Mouse (Mus musculus) midbrain, embryonic 14.5 days (tissue): ENCODE measurements around the gene 1110002E22Rik. TPM values are rescaled to one million over a fixed set of nuclear protein-coding genes. Genes with fewer than 3 reads are reported as not detected.
A peak's percentile ranks its signal among the peaks of the same experiment; 100 is the strongest.

Experiments
- ATAC-seq: fragments of 200-750 bp; cut with Nextera tagmentation; 2 replicates; pipeline ENCODE4 v1.8.0; 2017; ENCODE audit warnings: moderate number of reproducible peaks, moderate library complexity; ENCODE audit not compliant: low FRiP score, low TSS enrichment
- DNase-seq: peaks from one replicate; pipeline ENCODE4 v3.0.0-alpha.2; 2015
- H3K27ac ChIP-seq: fragments of 300-500 bp; sonication (generic); replicated peaks from 2 replicates; pipeline ENCODE4 v1.5.1; 2014; ENCODE audit warnings: mild to moderate bottlenecking, low read depth, low read length, moderate library complexity
- H3K27me3 ChIP-seq: fragments of 300-500 bp; sonication (generic); 2 replicates; pipeline ENCODE4 v1.6.1; 2014; ENCODE audit warnings: low read length, control low read depth, mixed read lengths; ENCODE audit not compliant: control insufficient read depth, insufficient read depth
- H3K36me3 ChIP-seq: fragments of 300-500 bp; sonication (generic); 2 replicates; pipeline ENCODE4 v1.6.1; 2014; ENCODE audit warnings: low read length, control low read depth; ENCODE audit not compliant: control insufficient read depth, insufficient read depth
- H3K4me1 ChIP-seq: fragments of 300-500 bp; sonication (generic); 2 replicates; pipeline ENCODE4 v1.6.1; 2014; ENCODE audit warnings: mild to moderate bottlenecking, antibody characterized with exemption, low read length, control low read depth; ENCODE audit not compliant: control insufficient read depth, insufficient read depth
- H3K4me2 ChIP-seq: fragments of 300-500 bp; sonication (generic); 2 replicates; pipeline ENCODE4 v1.6.1; 2014; ENCODE audit warnings: mild to moderate bottlenecking, low read length, moderate library complexity
- H3K4me3 ChIP-seq: fragments of 300-500 bp; sonication (generic); replicated peaks from 2 replicates; pipeline ENCODE4 v1.5.1; 2014; ENCODE audit warnings: low read depth, low read length
- H3K9ac ChIP-seq: fragments of 300-500 bp; sonication (generic); replicated peaks from 2 replicates; pipeline ENCODE4 v1.6.1; 2014; ENCODE audit warnings: mild to moderate bottlenecking, low read length, moderate library complexity
- H3K9me3 ChIP-seq: fragments of 300-500 bp; sonication (generic); 2 replicates; pipeline ENCODE4 v1.6.1; 2016; ENCODE audit warnings: low read length, control low read depth, mixed read lengths; ENCODE audit not compliant: control insufficient read depth
- WGBS: fragments of 180-500 bp; shearing (Covaris S2); extraction: QIAGEN DNeasy Blood & Tissue Kit; methylation state at CpG from one replicate; pipeline ENCODE4 v1.1.7; 2014; 5-methylcytosine and 5-hydroxymethylcytosine counted together
- polyA plus RNA-seq: library from polyadenylated mRNA; unstranded; fragments of >200 nt; fragmentation: Nextera tagmentation; extraction: Ambion mirVana; gene quantifications from 2 replicates; pipeline ENCODE4 v1.2.1, GENCODE M21; 2014

The 1110002E22Rik gene
- polyA plus RNA-seq, 1 experiment from 2014 or later = 0.18 TPM

DNA sequence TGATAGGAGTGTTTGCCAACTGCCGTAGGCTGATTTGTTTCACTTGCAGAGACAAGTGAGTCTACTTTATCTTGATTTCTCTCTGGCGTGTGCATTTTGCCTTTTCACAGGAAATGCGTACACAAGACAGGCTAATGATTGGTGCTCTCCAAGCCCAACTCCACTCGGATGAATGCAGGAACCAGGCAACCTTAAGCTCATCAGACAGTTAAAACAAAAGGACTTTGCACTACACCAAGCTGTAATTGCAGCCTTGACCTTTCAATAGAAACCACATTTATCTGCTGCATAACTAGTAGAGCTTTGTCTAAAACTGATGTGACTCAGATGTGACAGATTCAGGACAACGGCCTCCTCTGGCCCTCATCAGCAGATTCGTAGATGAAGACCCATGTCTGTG is 30.9 kb upstream of the 1110002E22Rik start:
- H3K27me3 ChIP-seq = no peaks in the 10 kb centered on the region
- H3K4me1 ChIP-seq = no peaks in the 10 kb centered on the region
- no peak overlapping the region for H3K27ac ChIP-seq
- H3K4me2 ChIP-seq = no peak overlapping the region
- no peaks in the 10 kb centered on the region for H3K36me3 ChIP-seq
- DNase-seq (no peak), ATAC-seq (no peak)
- WGBS = 92% methylated on average over 6 of the region's 6 CpGs
- H3K4me3 ChIP-seq = no peak overlapping the region
- no peaks in the 10 kb centered on the region for H3K9me3 ChIP-seq
- H3K9ac ChIP-seq = no peak overlapping the region

DNA sequence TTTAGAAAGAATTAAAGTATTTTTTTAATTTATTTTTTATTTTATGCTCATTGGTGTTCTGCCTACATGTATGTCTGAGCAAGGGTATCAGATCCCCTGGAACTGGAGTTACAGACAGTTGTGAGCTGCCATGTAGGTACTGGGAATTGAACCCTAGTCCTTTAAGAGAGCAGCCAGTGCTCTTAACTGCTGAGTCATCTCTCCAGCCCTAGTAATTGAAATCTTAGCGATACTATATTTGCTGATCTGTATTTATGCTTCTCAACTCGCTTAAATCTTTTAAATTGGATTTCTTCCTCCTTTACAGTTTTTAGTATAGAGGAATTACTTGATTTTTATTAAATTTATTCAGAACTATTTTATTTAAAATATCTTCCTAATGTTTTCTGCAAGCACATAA is 23.9 kb upstream of the 1110002E22Rik start:
- no peak for ATAC-seq
- WGBS = 77% methylated on average over 2 of the region's 2 CpGs
- no peaks in the 10 kb centered on the region for H3K4me1 ChIP-seq

DNA sequence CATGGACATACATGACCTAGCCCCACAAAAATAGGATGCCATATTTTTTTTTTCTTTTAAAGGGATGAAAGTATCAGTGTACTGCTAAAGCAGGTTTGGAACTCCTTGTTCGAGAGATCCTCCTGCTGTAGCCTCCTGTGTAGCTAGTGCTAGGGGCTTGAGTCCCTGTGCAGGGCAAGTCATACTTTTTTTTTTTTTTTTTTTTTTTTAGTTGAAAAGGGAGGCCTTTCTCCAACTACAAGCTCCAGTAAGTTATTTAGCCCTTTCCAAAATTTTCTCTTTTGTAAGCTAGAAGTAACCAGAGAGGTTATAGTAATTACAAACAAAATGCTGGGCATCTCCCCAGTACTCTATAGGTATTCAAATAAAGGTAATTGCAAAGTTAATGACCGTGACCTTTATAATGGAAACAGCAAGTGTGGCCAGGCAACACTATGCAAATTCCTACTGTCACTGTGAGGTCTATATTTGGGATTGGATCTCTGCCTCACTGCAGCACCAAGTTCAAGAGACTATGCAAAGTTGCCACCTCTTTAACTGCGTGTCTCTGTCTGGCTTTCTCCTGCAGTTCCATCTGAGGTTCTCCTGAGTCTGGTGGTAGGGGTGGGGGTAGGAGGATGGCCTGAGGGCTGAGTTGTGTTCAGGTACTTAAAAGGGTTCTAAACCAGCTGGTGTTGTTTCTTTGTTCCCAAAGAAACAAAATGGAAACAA is 23.1 kb upstream of the 1110002E22Rik start:
- DNase-seq = no peak
- Histone ChIP-seq H3K9me3 (no peaks in the 10 kb centered on the region), H3K9ac (no peak overlapping the region), H3K36me3 (no peaks in the 10 kb centered on the region), H3K4me2 (no peak overlapping the region), H3K4me3 (no peak overlapping the region), H3K27me3 (no peaks in the 10 kb centered on the region), H3K4me1 (no peaks in the 10 kb centered on the region), H3K27ac (no peak overlapping the region)
- 50% methylated on average over 3 of the region's 3 CpGs for WGBS
- peak; percentile 27; the same call in 1 of the 2 replicates for ATAC-seq

More for the DNA sequence above, 23.9 kb upstream of the 1110002E22Rik start:
- no peak for DNase-seq
- Histone ChIP-seq H3K4me2 (no peak overlapping the region), H3K4me3 (no peak overlapping the region), H3K36me3 (no peaks in the 10 kb centered on the region), H3K9me3 (no peaks in the 10 kb centered on the region), H3K27me3 (no peaks in the 10 kb centered on the region), H3K27ac (no peak overlapping the region), H3K9ac (no peak overlapping the region)

DNA sequence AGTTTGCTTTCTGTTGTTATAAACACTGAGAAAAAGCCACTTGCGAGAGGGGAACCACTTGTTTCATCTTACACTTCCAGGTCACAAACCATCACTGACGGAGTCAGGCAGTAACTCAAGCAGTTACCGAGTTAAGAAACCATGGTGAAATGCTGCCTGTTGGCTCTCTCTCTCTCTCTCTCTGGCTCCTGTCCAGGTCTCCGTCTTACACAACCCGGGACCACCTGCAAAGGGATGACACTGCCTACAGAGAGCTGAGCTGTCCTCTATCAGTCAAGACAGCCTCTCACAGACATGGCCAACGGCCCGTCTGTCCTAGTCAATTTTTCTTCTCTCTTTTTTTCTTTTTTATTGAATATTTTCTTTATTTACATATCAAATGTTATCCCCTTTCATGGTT is 21.5 kb upstream of the 1110002E22Rik start:
- H3K27ac ChIP-seq = no peak overlapping the region
- 82% methylated on average over 7 of the region's 7 CpGs for WGBS
- no peak overlapping the region for H3K4me3 ChIP-seq
- H3K4me2 ChIP-seq = no peak overlapping the region
- H3K4me1 ChIP-seq = no peaks in the 10 kb centered on the region
- DNase-seq (no peak), ATAC-seq (no peak)
- no peaks in the 10 kb centered on the region for H3K9me3 ChIP-seq
- H3K9ac ChIP-seq = no peak overlapping the region
- H3K27me3 ChIP-seq = no peaks in the 10 kb centered on the region
- no peaks in the 10 kb centered on the region for H3K36me3 ChIP-seq

DNA sequence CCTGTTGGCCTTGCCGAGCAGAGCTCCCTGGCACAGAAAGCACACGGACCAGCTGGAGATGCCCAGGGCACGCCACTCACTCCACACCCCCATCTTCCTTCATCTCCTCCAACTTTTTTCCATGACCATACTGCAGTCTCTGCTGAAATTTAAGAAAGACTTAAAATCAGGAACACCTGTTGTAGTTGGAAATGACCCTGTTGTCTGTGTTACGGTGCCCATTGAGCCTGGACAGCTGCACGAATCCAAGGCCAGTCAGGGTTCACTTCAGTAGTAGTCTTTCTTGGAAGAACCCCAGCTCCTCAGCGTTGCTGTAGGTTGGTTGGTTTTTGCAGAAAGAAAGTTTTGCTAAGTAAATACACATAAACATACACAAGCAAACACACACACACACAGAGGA is 15.3 kb upstream of the 1110002E22Rik start:
- H3K4me2 ChIP-seq = no peak overlapping the region
- H3K27me3 ChIP-seq = no peaks in the 10 kb centered on the region
- H3K9me3 ChIP-seq = no peaks in the 10 kb centered on the region
- H3K4me1 ChIP-seq = no peaks in the 10 kb centered on the region
- no peak overlapping the region for H3K9ac ChIP-seq
- no peaks in the 10 kb centered on the region for H3K36me3 ChIP-seq
- no peak overlapping the region for H3K4me3 ChIP-seq
- no peak for DNase-seq
- no peak overlapping the region for H3K27ac ChIP-seq
- WGBS = 94% methylated on average over 6 of the region's 6 CpGs
- no peak for ATAC-seq

DNA sequence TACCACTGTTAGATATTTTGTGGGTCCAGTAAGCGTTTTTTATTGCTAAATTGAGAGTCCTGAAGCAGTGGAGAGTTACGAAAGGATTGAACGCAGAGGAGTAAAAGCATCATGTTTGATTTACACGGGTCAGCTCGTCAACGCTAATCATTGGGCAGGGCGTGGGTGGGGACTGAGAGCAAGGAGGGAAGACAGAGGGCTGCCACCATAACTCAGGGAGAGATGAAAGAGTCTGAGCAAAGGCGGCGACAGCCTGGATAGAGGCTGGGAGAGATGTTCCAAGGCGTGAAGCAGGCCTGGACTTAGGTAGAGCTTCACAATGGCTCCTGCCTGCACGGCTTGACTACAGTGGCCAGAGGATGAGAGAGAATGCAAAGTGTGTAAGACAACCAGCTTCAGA is 14.1 kb upstream of the 1110002E22Rik start:
- Histone ChIP-seq H3K4me1 (no peaks in the 10 kb centered on the region), H3K27ac (no peak overlapping the region), H3K4me3 (no peak overlapping the region)

DNA sequence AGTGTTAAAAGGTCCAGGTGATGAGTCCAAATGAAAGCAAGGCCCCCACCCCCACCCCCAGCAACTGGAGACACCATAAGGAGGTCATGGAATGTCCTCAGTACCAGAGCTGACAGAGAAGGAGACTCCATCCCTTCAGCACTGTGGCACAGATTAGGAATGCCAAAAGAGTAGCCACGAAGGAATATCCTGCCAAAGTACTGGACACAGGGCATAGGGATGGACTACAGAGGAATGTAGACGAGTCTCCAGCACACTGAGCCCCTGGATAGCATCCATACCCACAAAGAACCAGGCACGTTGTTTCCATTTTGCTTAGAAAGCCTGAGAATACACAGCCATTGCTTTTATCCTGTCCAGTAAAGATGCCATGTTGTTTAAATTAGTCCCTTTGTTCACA is 13.4 kb upstream of the 1110002E22Rik start:
- H3K9ac ChIP-seq = no peak overlapping the region
- H3K36me3 ChIP-seq = no peaks in the 10 kb centered on the region
- DNase-seq = no peak
- H3K4me3 ChIP-seq = no peak overlapping the region
- no peaks in the 10 kb centered on the region for H3K27me3 ChIP-seq
- H3K4me2 ChIP-seq = no peak overlapping the region
- H3K27ac ChIP-seq = no peak overlapping the region
- WGBS = 76% methylated on average over 3 of the region's 3 CpGs
- ATAC-seq = no peak
- no peaks in the 10 kb centered on the region for H3K4me1 ChIP-seq
- H3K9me3 ChIP-seq = no peaks in the 10 kb centered on the region

More for the DNA sequence above, 14.1 kb upstream of the 1110002E22Rik start:
- no peak for ATAC-seq
- Histone ChIP-seq H3K9me3 (no peaks in the 10 kb centered on the region), H3K36me3 (no peaks in the 10 kb centered on the region), H3K4me2 (no peak overlapping the region), H3K9ac (no peak overlapping the region), H3K27me3 (no peaks in the 10 kb centered on the region)
- no peak for DNase-seq
- WGBS = 92% methylated on average over 11 of the region's 11 CpGs

DNA sequence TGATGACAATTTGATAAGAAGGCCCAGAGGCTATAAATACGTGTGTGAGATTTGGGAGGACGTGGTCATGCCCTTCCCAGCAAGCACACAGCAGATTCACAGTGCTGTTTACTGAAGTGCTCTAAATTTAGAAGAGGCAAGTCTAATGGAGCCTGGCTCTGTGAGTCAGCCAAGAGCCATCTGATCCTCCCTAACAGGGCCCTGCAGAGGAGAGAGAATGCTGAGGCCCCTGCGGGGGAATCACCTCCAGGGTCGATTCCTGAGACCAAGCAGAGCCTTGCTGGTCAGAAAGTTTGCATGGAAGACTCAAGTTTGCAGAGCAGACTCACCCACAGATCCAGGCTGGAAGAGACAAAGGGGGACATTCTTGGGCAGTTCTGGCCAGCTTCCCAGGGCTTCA is 10.9 kb upstream of the 1110002E22Rik start:
- H3K9ac ChIP-seq = no peak overlapping the region
- H3K27me3 ChIP-seq = no peaks in the 10 kb centered on the region
- H3K4me1 ChIP-seq = 0 out of 2 replicates have a peak, but pooled peaks cover 4% of the 10 kb centered on the region
- no peak overlapping the region for H3K4me3 ChIP-seq
- DNase-seq = no peak
- no peak overlapping the region for H3K27ac ChIP-seq
- WGBS = 46% methylated on average over 4 of the region's 4 CpGs
- H3K36me3 ChIP-seq = no peaks in the 10 kb centered on the region
- no peak overlapping the region for H3K4me2 ChIP-seq
- no peaks in the 10 kb centered on the region for H3K9me3 ChIP-seq
- no peak for ATAC-seq

DNA sequence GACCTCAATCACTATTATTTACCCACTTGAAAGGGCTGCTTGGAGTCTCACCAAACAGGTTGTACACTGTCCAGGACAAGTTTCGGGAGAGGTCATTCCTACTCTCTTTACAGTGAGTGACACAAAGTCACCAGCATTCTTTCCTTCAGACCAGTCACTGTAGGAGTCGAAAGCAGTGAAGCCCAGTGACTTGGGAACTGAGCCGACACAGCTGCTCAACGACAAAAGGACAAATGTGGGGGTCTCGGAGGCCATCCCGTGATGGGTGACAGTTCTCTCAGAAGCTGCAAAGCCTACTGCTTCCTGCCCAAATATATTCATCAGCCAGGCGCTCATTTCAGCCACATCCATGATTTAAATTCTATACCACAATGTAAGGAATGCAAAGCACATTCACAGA is 7.9 kb upstream of the 1110002E22Rik start:
- H3K9ac ChIP-seq = no peak overlapping the region

More for the DNA sequence above, 7.9 kb upstream of the 1110002E22Rik start:
- H3K27me3 ChIP-seq = no peaks in the 10 kb centered on the region
- H3K27ac ChIP-seq = 0 out of 2 replicates have a peak overlapping the region, but pooled peaks have one; percentile 5
- WGBS = 46% methylated on average over 7 of the region's 7 CpGs
- no peaks in the 10 kb centered on the region for H3K36me3 ChIP-seq
- H3K4me3 ChIP-seq = no peak overlapping the region
- H3K4me2 ChIP-seq = no peak overlapping the region
- ATAC-seq (no peak), DNase-seq (no peak)
- no peaks in the 10 kb centered on the region for H3K9me3 ChIP-seq
- 0 out of 2 replicates have a peak, but pooled peaks cover 4% of the 10 kb centered on the region for H3K4me1 ChIP-seq
